Mouse (Mus musculus) 3134 (cell line): ENCODE results near the gene Fndc8.
"Not testable (repeated sequence)": the region's sequence is repeated elsewhere in the genome, so short reads cannot be mapped to it uniquely, and the experiment has no call there.

Experiments used
- DNase-seq: peaks from one replicate; pipeline ENCODE4 v3.0.0-alpha.2; 2011; ENCODE audit warnings: low spot score; ENCODE audit not compliant: insufficient read length; ENCODE audit errors: extremely low read depth

The Fndc8 gene

GRCm38 (mm10) chr11:82910250-82910649, 18.3 kb downstream of the Fndc8 start, which contains the start of gene Unc45b:
Gene Unc45b, plus strand, starts transcription at chr11:82910550.
- DNase-seq, result no peak

- no peak for DNase-seq
Observed at GRCm38 (mm10) chr11:82910679-82911389, 18.9 kb downstream of the Fndc8 start.

- peak; percentile 32 for DNase-seq
Observed at GRCm38 (mm10) chr11:82914711-82915352, 22.9 kb downstream of the Fndc8 start.

- DNase-seq, result no peak
Observed at GRCm38 (mm10) chr11:82920768-82921167, 28.8 kb downstream of the Fndc8 start.

- DNase-seq, result no peak
Observed at GRCm38 (mm10) chr11:82921691-82922090, 29.8 kb downstream of the Fndc8 start.

GRCm38 (mm10) chr11:82923910-82924309, 32.0 kb downstream of the Fndc8 start:
- not testable (repeated sequence) for DNase-seq

- DNase-seq, result no peak
Observed at GRCm38 (mm10) chr11:82928897-82929632, 37.1 kb downstream of the Fndc8 start.

GRCm38 (mm10) chr11:82929633-82929950, 37.7 kb downstream of the Fndc8 start:
- DNase-seq, result no peak

- not testable (repeated sequence) for DNase-seq
Observed at GRCm38 (mm10) chr11:82930391-82930955, 38.5 kb downstream of the Fndc8 start.

GRCm38 (mm10) chr11:82931161-82931560, 39.2 kb downstream of the Fndc8 start:
- not testable (repeated sequence) for DNase-seq

- DNase-seq, result not testable (repeated sequence)
Observed at GRCm38 (mm10) chr11:82931671-82932450, 39.9 kb downstream of the Fndc8 start.

GRCm38 (mm10) chr11:82933186-82933585, 41.3 kb downstream of the Fndc8 start:
- no peak for DNase-seq

- DNase-seq, result peak; percentile 29
Observed at GRCm38 (mm10) chr11:82943336-82943735, 51.4 kb downstream of the Fndc8 start.

- DNase-seq, result peak; percentile 30
Observed at GRCm38 (mm10) chr11:82945636-82946035, 53.7 kb downstream of the Fndc8 start.

GRCm38 (mm10) chr11:82947457-82947856, 55.5 kb downstream of the Fndc8 start:
- DNase-seq, result no peak

GRCm38 (mm10) chr11:82949036-82949435, 57.1 kb downstream of the Fndc8 start:
- DNase-seq, result no peak
